Mouse (Mus musculus): ENCODE results near the gene Gse1.

DNA sequence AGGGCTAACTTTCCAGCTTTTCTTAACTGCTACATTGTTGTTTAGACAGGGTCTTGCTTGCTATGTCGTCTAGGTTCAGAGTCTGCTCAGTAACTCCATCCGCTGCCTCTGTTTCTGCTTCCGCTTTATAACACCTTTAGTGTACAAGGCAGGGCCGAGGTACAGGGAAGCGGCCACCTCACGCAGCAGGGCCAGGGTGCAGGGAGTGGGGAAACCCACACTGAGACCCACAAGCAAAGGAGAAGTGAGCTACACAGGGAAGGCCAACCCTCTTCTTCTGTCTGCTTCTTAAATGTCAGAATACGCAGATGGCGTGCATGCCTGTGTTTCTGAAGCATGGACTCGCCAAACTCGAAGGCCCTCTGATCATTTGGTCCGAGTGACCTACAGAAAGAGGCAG, 250.5 kb downstream of the Gse1 start:
- no peak for TF ChIP-seq MYOG (IDR thresholded peaks at IDR 0.05; ENCODE audit: control insufficient read depth in 1 of 3, insufficient read depth in 1 of 3, insufficient read length in 2 of 3, low read depth in 2 of 3)
- no peak for TF ChIP-seq POLR2A (IDR thresholded peaks at IDR 0.05; ENCODE audit: insufficient read length, low read depth)
- TF ChIP-seq TCF12 (IDR thresholded peaks at IDR 0.05; ENCODE audit: insufficient read depth, poor library complexity, severe bottlenecking), result no peak
- no peak for TF ChIP-seq E2F4 (IDR thresholded peaks at IDR 0.05; ENCODE audit: insufficient read depth)
- no peak for TF ChIP-seq SRF (IDR thresholded peaks at IDR 0.05; ENCODE audit: control insufficient read depth, insufficient read length, low read depth)
- no peak for TF ChIP-seq TCF3 (IDR thresholded peaks at IDR 0.05; ENCODE audit: insufficient read length, low read depth)
- TF ChIP-seq MAX (IDR thresholded peaks at IDR 0.05; ENCODE audit: low read depth), result no peak
- no peak for TF ChIP-seq MYOD1 (IDR thresholded peaks at IDR 0.05; ENCODE audit: control insufficient read depth in 1 of 3, insufficient read length in 2 of 3, low read depth in 2 of 3)

All from myocyte (in vitro differentiated cells).